Mouse (Mus musculus) thymus, postnatal 0 days (tissue): ENCODE results near the gene Scamp3. TPM values are rescaled to one million over a fixed set of nuclear protein-coding genes. Genes with fewer than 3 reads are reported as not detected.

ENCODE experiments used
- DNase-seq: peaks from one replicate; pipeline ENCODE4 v3.0.0-alpha.2; 2015; ENCODE audit warnings: low spot score
- polyA plus RNA-seq: library from polyadenylated mRNA; unstranded; fragments of >200 nt; fragmentation: Nextera tagmentation; extraction: Ambion mirVana; gene quantifications from 2 replicates; pipeline ENCODE4 v1.2.1, GENCODE M21; 2015

Scamp3 gene
- polyA plus RNA-seq, 1 experiment from 2014 or later: 131 TPM

DNA sequence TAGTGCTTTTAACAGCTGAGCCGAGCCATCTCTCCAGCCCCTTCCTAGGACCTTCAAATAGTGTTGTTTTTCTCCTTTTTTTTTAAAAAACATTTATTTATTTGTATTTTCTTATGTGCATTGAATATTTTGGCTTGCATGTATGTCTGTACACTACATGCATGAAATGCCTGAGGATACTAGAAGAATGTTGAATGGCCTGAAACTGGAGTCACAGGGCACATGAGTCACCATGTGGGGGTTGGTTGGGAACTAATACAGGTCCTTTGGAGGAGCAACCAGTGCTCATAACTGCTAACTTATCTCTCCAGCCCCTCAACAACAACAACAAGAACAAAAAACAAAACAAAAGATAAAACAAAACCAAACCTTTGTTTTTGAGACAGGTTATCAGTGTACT is 14.2 kb upstream of the Scamp3 start:
- DNase-seq: no peak

DNA sequence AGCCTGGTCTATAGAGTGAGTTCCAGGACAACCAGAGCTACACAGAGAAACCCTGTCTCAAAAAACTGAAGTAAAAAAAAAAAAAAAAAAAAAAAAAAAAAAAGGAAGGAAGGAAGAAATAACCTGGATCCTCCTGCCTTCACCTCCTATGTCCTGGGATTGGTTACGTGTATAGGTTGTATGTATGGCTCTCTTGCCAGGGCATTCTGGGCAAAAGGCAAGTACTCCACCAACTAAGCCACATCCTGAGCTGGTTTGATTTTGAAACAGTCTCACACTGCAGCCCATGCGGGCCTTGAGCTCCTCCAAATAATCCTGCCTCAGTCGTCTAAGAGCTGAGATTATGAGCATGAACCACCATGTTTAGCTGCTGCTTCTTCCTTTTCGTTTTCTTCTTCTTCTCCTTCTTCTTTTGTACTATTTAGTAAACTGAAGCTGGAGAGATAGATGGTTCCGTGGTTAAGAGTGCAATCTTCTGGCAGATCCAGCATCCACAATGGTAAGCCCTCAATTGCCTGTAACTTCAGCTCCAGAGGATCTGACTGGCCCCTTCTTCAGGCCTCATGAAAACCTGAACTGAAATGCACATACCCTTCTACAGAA is 13.5 kb upstream of the Scamp3 start:
- peak; percentile 22 for DNase-seq

DNA sequence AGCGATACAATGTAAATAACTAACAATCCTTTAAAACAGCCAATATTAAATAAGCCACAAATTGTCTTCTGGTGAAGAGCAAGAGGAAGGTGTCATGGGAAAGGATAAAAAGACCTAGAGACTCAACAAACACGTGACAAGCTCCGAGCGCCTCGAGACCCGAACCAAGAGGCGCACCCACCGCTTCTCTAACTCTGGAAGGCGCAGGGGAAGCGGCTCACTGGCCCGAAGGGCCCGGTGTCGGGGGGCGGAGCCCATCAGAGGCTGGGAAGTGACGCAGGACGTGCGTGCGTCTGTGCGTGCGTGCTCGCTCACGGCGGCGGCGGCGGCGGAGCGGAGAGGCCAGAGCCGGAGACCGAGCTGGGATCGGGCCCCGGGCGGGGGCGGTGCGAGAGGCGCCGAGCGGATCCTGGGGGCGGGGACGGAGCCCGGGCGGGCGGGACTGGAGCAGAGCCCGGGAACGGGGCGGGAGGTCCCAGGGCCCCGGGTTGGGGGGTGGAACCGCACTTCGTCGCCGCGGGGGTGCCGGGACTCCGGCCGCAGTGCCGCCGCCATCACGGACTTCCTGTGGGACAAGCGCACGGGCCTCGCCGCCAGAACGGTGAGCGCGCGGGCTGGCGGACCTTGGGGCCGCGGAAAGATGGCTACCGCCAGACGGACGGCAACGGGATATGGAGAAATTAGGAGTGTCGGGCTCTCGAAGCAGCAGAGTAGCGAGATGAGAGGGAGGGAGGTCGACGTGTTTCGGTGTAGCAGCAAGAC is 12.6 kb upstream of the Scamp3 start, which contains the start of gene Clk2:
TSS of gene Clk2 (plus strand) at position 290 of the 762 bp plus-strand sequence.
- peak; percentile 96 for DNase-seq

DNA sequence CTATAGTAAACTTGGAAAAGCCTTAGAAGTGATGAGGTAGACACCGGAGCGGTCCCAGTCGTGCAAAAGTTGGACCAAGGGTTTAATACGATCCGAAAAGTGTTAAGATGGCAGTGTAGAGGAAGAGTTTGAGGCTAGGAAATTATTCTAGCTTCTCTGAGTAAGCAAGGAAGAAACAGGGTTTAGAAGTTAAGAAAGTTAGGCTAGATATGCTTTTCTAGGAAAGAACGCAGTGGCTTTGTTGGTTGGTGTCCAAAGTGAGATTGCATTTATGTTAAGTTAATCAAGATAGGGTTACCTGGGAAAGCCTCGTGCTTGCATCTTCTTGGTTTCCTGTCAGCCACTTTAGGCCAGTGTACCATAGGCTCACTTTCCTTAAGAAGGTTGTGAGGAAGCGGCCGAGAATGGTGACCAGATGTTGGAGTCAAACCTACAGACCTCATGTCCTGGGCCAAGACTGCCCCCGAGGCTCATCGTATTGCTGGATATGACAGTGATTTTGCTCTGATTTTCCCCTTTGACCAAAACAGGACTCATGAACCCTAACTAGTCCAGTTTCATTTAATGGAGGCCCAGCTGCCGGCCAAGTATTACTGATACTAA is 11.9 kb upstream of the Scamp3 start:
- no peak for DNase-seq

DNA sequence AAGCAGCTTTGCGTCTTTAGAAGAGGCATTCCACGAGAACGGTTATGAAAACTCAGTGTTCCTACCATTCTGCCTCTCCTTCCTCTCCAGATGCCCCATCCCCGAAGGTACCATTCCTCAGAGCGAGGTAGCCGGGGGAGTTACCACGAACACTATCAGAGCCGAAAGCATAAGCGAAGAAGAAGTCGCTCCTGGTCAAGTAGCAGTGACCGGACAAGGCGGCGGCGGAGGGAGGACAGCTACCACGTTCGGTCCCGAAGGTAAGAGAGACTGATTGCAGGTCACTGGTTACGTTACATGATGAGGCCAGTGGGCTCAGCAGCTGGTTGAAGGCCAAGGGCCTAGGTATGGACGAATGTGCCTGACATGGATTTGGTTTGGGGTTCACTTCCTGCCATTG is 10.3 kb upstream of the Scamp3 start:
- no peak for DNase-seq

DNA sequence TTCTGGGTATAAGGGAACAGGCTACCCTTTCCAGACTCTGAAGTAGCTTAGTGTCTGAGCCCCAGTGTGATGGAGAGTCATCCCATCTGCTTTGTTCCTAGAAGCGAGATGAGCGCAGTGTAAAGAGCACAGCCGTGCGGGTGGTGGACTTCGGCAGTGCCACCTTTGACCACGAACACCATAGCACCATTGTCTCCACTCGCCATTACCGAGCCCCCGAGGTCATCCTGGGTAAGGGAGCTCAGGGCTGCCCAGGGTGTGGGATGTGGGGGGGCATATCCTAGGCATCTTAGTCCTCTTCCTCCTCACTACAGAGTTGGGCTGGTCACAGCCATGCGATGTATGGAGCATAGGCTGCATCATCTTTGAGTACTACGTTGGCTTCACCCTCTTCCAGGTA is 2.4 kb upstream of the Scamp3 start:
- no peak for DNase-seq

DNA sequence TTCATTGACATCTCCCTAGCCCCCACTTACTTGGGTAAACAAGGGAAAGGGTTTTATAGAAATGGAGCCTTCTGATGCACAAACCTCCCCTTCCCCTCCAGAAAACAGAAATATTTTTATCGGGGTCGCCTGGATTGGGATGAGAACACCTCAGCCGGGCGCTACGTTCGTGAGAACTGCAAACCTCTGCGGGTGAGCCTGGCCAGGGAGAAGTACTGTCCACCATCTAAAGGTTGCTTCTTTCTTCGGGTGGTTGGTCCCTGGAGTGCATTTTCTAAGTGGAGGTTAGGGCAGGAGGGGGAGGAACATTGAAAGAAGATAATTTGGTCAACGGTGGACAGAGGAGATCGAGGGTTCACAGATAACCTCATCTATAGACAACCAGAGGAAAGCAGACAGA is 1.7 kb upstream of the Scamp3 start:
- DNase-seq: no peak

DNA sequence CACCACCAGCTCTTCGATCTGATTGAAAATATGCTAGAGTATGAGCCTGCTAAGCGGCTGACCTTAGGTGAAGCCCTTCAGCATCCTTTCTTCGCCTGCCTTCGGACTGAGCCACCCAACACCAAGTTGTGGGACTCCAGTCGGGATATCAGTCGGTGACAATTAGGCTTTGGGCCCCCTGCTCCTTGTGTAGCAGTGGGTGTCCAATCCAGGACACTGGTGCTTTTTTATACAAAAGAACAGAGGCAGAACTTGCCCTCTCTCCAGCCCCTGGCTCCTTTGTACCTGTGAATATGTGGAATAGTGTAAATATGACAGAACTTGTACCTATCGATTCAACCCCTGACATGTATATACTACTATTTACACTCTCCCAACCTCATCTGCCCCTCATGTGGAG is 852 bp upstream of the Scamp3 start:
- DNase-seq: no peak

DNA sequence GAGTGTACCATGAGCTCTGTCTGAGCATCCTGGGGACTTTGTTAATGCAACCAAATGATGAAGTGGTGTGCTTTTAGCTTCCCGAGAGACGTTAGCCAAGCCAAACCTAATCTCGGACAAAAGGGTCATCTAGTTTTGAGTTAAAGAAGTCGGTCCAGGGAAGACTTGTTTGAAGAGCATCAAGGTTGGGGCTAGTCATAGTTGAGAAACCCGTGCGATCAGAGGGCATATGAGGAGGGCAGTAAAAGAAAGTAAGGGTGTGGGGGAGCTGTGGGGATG is 773 bp downstream of the Scamp3 start:
- DNase-seq: no peak

DNA sequence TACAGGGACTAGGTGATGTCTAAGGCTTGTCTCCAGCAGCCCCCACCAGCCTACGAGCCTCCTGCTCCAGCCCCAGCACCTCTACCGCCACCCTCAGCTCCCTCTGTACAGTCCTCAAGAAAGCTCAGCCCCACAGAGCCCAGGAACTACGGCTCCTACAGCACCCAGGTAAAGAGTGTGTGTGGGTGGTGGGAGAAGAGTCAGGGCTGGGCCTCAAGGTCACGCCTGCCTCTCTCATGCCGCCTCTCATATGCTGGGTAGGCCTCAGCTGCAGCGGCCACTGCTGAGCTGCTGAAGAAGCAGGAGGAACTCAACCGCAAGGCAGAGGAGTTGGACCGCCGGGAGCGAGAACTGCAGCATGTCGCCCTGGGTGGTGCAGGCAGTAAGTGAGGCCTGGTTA is 1.8 kb downstream of the Scamp3 start:
- no peak for DNase-seq

DNA sequence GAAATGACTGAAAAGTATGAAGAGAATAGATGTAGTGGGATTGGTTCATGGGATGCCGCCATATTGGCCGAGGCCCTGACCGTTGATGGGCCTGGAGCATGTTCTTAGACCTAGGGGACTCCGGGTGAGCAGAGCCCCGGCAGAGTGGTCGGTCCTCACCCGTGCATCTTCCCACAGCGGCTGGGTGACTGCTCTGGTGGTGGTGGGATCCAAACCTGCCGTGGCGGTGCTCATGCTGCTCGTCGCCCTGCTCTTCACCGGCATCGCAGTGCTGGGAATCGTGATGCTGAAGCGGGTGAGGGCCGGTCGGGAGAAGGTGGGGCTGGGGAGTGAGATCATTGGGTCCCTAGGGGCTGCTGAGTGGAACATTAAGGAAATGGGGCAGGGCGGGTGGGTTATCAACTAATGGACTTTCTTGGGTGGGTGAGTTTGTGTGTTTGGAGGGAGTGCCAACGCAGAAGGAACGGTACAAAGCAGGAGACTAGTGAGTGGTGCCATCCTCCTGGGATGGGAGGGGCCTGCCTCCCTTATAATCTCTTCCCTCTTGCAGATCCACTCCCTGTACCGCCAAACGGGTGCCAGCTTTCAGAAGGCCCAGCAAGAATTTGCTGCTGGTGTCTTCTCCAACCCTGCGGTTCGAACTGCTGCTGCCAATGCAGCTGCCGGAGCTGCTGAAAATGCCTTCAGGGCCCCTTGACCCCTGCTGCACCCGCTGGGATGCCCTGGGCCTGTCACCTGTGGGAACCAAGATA is 4.7 kb downstream of the Scamp3 start:
- DNase-seq: no peak

DNA sequence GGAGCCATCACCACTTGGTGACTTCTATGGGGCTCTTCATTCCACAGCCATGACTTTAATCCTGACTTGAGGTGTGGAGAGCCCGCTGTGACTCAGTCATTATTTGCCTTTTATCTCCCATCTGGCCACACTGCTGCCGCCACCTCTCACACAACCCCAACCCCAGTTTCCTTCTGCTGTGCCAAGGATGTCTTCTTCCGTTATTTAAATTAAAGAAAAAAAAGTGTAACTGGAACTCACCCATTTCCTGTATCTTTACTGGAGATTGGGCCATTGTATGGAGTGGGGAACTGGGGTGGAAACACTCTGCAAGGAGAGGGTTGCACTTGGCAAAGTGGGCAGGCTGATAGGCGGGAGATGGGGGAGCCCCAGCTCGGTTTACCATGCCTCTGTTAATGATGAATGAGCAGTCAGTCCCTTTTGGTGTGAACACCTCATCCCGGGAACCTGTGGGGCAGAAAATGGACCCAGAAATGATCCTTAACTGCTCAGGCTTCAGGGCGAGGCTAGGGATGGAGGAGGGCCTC is 5.3 kb downstream of the Scamp3 start:
- DNase-seq: no peak

DNA sequence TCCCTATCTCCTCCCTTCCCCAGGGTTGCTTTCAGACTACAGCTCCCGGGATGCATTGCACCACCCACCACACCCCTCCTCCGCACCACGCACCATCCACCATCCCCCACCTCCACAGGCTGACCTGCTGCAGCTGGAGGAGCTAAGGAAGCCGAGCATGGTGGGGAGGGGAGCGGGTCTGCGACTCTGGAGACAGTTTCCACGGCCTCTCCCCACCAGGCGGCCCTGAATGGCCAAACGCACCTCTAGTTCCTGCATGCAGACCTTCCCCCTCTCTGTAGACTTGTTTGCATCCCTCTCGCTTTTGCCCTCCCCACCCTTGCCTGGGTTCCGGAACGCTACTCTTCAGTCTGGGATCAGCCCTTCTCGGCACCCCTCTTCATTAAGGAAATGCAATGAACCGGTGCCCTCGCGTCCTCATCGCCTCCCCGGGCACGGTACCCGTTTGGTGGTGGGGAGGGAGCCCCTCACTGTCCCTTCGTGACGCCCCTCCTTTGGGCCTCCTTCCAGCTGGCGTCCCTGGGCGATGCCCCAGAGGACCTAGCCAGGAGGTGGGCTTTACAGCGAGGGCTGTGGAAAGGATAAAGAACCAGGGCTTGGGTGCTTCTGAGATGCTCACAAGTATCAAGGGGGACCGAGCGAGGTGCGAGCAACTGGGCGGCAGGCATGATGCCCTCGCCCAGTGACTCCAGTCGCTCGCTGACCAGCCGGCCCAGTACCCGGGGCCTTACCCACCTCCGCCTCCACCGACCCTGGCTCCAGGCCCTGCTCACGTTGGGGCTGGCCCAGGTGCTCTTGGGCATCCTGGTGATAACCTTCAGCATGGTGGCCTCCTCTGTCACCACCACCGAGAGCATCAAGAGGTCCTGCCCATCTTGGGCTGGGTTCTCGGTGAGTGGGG is 6.0 kb downstream of the Scamp3 start, which contains the start of gene Fam189b:
TSS of gene Fam189b (plus strand) at position 86 of the 901 bp plus-strand sequence.
- peak; percentile 78 for DNase-seq

DNA sequence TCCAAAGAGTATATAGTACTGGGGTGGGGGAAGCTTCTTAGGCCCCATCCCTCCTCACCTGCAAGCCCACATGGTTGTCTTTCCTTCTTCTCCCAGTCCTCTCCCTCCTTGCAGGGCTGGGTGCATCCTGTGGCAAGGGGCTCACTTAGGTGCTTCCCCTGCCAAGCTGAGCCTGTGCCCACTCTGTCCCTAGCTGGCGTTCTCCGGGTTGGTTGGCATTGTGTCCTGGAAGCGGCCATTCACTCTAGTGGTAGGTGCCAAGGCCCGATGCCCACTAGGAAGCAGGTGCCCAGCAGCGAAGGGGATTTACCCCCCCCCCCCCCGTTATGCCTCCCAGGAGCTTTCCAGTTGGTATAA is 6.7 kb downstream of the Scamp3 start:
- no peak for DNase-seq

DNA sequence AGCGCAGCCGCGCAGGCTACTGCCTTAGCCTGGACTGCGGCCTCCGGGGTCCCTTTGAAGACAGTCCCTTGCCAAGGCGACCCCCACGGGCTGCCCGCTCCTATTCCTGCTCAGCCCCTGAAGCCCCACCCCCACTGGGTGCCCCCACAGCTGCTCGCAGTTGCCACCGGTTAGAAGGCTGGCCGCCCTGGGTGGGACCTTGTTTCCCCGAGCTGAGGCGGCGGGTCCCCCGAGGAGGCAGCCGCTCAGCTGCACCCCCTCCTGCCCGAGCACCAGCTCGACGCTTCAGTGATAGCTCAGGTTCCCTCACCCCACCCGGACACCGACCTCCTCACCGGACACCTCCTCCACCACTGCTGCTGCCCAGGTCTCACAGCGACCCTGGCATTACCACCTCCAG is 9.9 kb downstream of the Scamp3 start:
- peak; percentile 60 for DNase-seq

DNA sequence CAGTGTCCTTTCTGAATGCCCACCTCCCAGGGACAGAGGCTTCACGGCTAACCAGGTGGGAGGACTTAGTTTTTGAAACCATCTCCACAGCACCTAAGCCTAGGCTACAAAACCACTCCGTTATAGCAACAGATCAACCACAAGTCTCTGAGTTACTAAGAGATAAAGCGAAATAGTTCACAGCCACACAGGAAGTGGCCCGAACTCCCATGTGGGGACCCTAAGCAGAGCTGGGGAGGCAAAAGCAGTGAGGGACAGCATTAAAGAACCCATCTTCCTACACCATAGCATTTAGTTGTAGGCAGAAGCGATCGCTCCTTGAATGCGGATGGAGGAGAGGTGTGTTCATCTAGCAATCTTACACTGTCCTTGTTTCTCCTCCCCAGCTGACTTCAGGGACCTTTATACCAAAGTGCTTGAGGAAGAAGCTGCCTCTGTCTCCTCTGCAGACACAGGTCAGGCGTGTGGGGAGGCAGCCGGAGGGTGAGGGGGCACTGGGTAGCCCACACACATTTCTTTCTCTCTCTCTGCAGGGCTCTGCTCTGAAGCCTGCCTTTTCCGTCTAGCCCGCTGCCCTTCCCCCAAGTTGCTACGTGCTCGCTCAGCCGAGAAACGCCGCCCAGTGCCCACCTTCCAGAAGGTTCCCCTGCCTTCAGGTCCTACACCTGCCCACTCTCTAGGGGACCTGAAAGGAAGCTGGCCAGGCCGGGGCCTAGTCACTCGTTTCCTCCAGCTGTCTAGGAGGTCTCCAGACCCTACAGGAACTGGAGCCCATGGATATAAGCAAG is 10.6 kb downstream of the Scamp3 start:
- DNase-seq: peak; percentile 52

DNA sequence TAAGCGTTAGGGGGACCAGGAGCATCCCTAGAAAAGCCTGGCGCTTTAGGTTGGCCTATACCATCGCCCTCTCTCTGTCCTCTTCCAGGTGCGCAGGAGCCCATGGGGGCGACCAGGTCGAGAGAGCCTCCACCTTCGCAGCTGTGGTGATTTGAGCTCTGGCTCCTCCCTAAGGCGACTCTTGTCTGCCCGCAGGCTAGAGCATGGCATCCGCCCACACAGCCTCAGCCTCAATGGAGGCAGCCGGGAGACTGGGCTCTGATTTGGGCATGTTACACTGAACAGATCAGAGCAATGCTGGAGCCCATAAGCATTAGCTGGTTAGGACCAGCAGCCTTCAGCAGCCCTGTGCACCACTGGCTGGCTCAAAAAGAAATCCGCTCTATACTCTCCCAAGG is 11.2 kb downstream of the Scamp3 start:
- peak; percentile 44 for DNase-seq

DNA sequence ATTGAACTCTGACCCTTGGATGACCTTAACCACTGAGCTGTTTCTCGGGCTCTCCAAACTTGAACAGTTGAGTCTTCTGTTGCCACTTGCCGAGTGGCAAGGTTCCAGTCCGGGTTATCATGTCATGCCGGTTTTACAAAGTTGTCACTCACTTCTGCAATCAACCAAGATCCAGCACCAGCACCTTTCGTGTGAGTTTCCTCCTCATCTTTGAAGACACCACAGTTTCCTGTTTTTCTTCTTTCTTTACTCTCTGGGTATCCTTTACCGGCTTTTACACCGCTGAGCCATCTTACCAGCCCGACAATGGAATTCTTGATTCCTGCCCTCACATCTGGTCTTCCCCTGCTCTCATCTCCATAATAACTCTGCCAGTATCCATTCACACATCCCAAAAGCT is 13.2 kb downstream of the Scamp3 start:
- peak; percentile 70 for DNase-seq

DNA sequence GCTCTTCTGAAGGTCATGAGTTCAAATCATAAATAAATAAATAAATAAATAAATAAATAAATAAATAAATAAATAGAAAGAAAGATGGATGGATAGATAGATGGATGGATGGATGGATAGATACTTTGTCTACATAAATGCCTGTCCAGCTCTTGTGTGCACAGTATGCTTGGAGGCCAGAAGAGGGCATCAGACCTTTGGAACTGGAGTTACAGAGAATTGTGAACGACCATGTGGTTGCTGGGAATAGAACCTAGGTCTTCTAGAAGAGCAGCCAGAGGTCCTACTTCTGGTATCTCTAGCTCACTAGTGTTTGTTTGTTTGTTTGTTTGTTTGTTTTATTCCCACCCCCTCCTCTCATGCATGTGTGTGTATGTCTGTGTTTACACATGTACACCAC is 16.1 kb downstream of the Scamp3 start:
- no peak for DNase-seq

DNA sequence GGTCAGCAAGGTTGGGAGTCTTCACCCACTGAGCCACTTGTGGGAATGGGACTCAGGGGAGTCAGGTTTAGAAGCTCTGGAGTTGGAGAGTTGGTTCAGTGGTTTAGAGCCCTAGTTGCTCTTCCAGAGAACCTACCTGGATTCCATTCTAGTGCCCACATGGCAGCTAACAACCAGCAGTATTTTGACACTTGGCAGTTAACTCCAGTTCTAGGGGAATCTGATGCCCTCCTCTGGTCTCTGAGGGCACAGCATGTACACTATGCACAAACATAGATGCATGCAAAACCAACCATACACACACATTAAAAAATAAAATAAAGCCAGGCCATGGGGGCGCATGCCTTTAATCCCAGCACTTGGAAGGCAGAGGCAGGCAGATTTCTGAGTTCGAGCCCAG is 16.6 kb downstream of the Scamp3 start:
- DNase-seq: peak; percentile 75
